Mouse (Mus musculus): ENCODE data around the gene Capzb. TPM values are rescaled to one million over a fixed set of nuclear protein-coding genes. Genes with fewer than 3 reads are reported as not detected.

The Capzb gene
- polyA plus RNA-seq, 1 experiment, result 218 TPM

DNA sequence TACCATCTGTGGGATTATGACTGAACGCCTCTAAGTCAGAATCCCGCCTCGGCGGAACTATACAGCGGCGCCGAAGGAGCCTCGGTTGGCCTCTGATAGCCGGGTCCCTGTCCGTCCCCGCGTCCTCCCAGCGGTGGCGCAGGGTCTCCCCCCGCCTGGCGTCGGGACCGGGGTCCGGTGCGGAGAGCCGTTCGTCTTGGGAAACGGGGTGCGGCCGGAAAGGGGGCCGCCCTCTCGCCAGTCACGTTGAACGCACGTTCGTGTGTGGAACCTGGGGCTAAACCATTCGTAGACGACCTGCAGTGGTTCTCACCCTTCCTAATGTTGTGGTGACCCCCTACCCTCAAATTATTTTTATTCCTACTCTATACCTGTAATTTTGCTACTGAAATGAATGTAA is 145.4 kb downstream of the Capzb start:
- TF ChIP-seq POLR2A (IDR thresholded peaks at IDR 0.05; ENCODE audit: insufficient read depth, low read depth, low read length) (no peak), CTCF (IDR thresholded peaks at IDR 0.05; ENCODE audit: insufficient read depth, low read depth, low read length) (no peak)
- WGBS, result 66% methylated on average over 33 of the region's 33 CpGs

GRCm38 (mm10) chr4:139340835-139341234 is 148.1 kb downstream of the Capzb start:
- no peak overlapping the region for H3K27ac ChIP-seq (ENCODE audit: insufficient read depth, low read depth, low read length)
- TF ChIP-seq CTCF (IDR thresholded peaks at IDR 0.05; ENCODE audit: insufficient read depth, low read depth, low read length), result no peak
- TF ChIP-seq POLR2A (IDR thresholded peaks at IDR 0.05; ENCODE audit: insufficient read depth, low read depth, low read length), result no peak
- H3K4me1 ChIP-seq (ENCODE audit: control insufficient read depth, insufficient read depth, low read length), result peaks cover 2% of the 10 kb centered on the region; the same call in 1 of the 2 replicates
- no peak overlapping the region for H3K4me3 ChIP-seq (ENCODE audit: insufficient read depth, low read depth, low read length)
- 84% methylated on average over 4 of the region's 4 CpGs for WGBS

More for the DNA sequence above, 145.4 kb downstream of the Capzb start:
- Histone ChIP-seq H3K4me3 (ENCODE audit: insufficient read depth, low read depth, low read length) (no peak overlapping the region), H3K4me1 (ENCODE audit: control insufficient read depth, insufficient read depth, low read length) (peaks cover 2% of the 10 kb centered on the region; the same call in 1 of the 2 replicates), H3K27ac (ENCODE audit: insufficient read depth, low read depth, low read length) (no peak overlapping the region)

Other genes with a start within 250 kb of the Capzb start
- not detected in 2 replicates for gene Rnf186, start 225.8 kb upstream of the Capzb start, polyA plus RNA-seq (2012; ENCODE audit: insufficient read depth, insufficient read length, low replicate concordance, missing spikeins)
- not detected in 2 replicates for gene Tmco4, start 220.0 kb upstream of the Capzb start, polyA plus RNA-seq (2012; ENCODE audit: insufficient read depth, insufficient read length, low replicate concordance, missing spikeins)
- gene Htr6, start 117.3 kb upstream of the Capzb start, polyA plus RNA-seq (2012; ENCODE audit: insufficient read depth, insufficient read length, low replicate concordance, missing spikeins), result not detected in 2 replicates
- gene Nbl1, start 99.9 kb upstream of the Capzb start, polyA plus RNA-seq (2012; ENCODE audit: insufficient read depth, insufficient read length, low replicate concordance, missing spikeins), result not detected in 2 replicates
- gene Minos1, start 61.8 kb upstream of the Capzb start, polyA plus RNA-seq (2012; ENCODE audit: insufficient read depth, insufficient read length, low replicate concordance, missing spikeins), result not detected in 2 replicates
- not detected in 2 replicates for gene Pqlc2, start 117.8 kb downstream of the Capzb start, polyA plus RNA-seq (2012; ENCODE audit: insufficient read depth, insufficient read length, low replicate concordance, missing spikeins)
- gene Akr7a5, start 117.8 kb downstream of the Capzb start, polyA plus RNA-seq (2012; ENCODE audit: insufficient read depth, insufficient read length, low replicate concordance, missing spikeins), result not detected in 2 replicates
- not detected in 2 replicates for gene Mrto4, start 159.7 kb downstream of the Capzb start, polyA plus RNA-seq (2012; ENCODE audit: insufficient read depth, insufficient read length, low replicate concordance, missing spikeins)
- not detected in 2 replicates for gene Emc1, start 159.7 kb downstream of the Capzb start, polyA plus RNA-seq (2012; ENCODE audit: insufficient read depth, insufficient read length, low replicate concordance, missing spikeins)
- gene Ubr4, start 159.7 kb downstream of the Capzb start, polyA plus RNA-seq (2012; ENCODE audit: insufficient read depth, insufficient read length, low replicate concordance, missing spikeins), result 57.4 and 354 TPM in 2 replicates

Measured in olfactory bulb, adult 2 months (tissue).